Mouse (Mus musculus) myocyte (in vitro differentiated cells): ENCODE measurements around the gene AC129217.1. TPM values are rescaled to one million over a fixed set of nuclear protein-coding genes. Genes with fewer than 3 reads are reported as not detected.

Experiments used
- H3K27me3 ChIP-seq: one replicate; pipeline ENCODE4 v1.6.1; 2011; ENCODE audit not compliant: control insufficient read depth, insufficient read depth, insufficient read length
- H3K36me3 ChIP-seq: one replicate; pipeline ENCODE4 v1.6.1; 2011; ENCODE audit not compliant: control insufficient read depth, insufficient read depth
- H3K4me2 ChIP-seq: one replicate; pipeline ENCODE4 v1.6.1; 2011; ENCODE audit warnings: low read depth, control low read depth
- H3K4me3 ChIP-seq: one replicate; pipeline ENCODE4 v1.5.1; 2011; ENCODE audit warnings: mild to moderate bottlenecking, control low read depth, moderate library complexity
- H3K79me2 ChIP-seq: one replicate; pipeline ENCODE4 v1.6.1; 2011; ENCODE audit not compliant: control insufficient read depth, insufficient read depth
- H3ac ChIP-seq: one replicate; pipeline ENCODE4 v1.6.1; 2011; ENCODE audit not compliant: control insufficient read depth, insufficient read length
- CEBPB ChIP-seq: IDR thresholded peaks from 2 replicates; pipeline ENCODE4 v1.6.1; 2011; ENCODE audit warnings: mild to moderate bottlenecking, moderate library complexity; ENCODE audit not compliant: poor library complexity, insufficient read depth, severe bottlenecking
- E2F4 ChIP-seq: IDR thresholded peaks from one replicate; pipeline ENCODE4 v1.6.1; 2011; ENCODE audit warnings: mild to moderate bottlenecking, control low read depth, moderate library complexity; ENCODE audit not compliant: insufficient read depth
- MAX ChIP-seq: IDR thresholded peaks from one replicate; pipeline ENCODE4 v1.6.1; 2011; ENCODE audit warnings: low read depth, mild to moderate bottlenecking, control low read depth
- MYOD1 ChIP-seq, 3 experiments: IDR thresholded peaks; one replicate each; pipeline ENCODE4 v1.6.1; 2011; ENCODE audit warnings: control low read depth in 2 of 3, low read depth in 2 of 3, mild to moderate bottlenecking in 2 of 3, moderate library complexity in 1 of 3; ENCODE audit not compliant: insufficient read length in 2 of 3, control insufficient read depth in 1 of 3
- MYOG ChIP-seq, 3 experiments: IDR thresholded peaks; one replicate each; pipeline ENCODE4 v1.6.1; 2011; ENCODE audit warnings: control low read depth in 2 of 3, low read depth in 2 of 3, mild to moderate bottlenecking in 2 of 3; ENCODE audit not compliant: insufficient read length in 2 of 3, control insufficient read depth in 1 of 3, insufficient read depth in 1 of 3
- POLR2A ChIP-seq: IDR thresholded peaks from one replicate; pipeline ENCODE4 v1.6.1; 2011; ENCODE audit warnings: low read depth, mild to moderate bottlenecking, control low read depth, moderate library complexity; ENCODE audit not compliant: insufficient read length
- POLR2AphosphoS2 ChIP-seq: IDR thresholded peaks from one replicate; pipeline ENCODE4 v1.6.1; 2011; ENCODE audit warnings: low read depth, control low read depth; ENCODE audit not compliant: insufficient read length
- REST ChIP-seq: IDR thresholded peaks from one replicate; pipeline ENCODE4 v1.6.1; 2011; ENCODE audit warnings: mild to moderate bottlenecking, control low read depth, moderate library complexity; ENCODE audit not compliant: insufficient read depth, insufficient read length
- SRF ChIP-seq: IDR thresholded peaks from one replicate; pipeline ENCODE4 v1.6.1; 2011; ENCODE audit warnings: low read depth; ENCODE audit not compliant: control insufficient read depth, insufficient read length
- TCF12 ChIP-seq: IDR thresholded peaks from one replicate; pipeline ENCODE4 v1.6.1; 2011; ENCODE audit warnings: mild to moderate bottlenecking, control low read depth; ENCODE audit not compliant: poor library complexity, insufficient read depth, severe bottlenecking
- TCF3 ChIP-seq: IDR thresholded peaks from one replicate; pipeline ENCODE4 v1.6.1; 2011; ENCODE audit warnings: low read depth, control low read depth; ENCODE audit not compliant: insufficient read length
- USF1 ChIP-seq: IDR thresholded peaks from one replicate; pipeline ENCODE4 v1.6.1; 2011; ENCODE audit warnings: low read depth, mild to moderate bottlenecking, control low read depth, moderate library complexity
- polyA plus RNA-seq: library from polyadenylated mRNA; unstranded; fragments of >200 nt; fragmentation: generic; extraction: Trizol; gene quantifications from one replicate; pipeline ENCODE4 v1.2.1, GENCODE M21; 2012; ENCODE audit warnings: missing spikeins

AC129217.1 gene
- polyA plus RNA-seq, 1 experiment = 1.00 TPM

DNA sequence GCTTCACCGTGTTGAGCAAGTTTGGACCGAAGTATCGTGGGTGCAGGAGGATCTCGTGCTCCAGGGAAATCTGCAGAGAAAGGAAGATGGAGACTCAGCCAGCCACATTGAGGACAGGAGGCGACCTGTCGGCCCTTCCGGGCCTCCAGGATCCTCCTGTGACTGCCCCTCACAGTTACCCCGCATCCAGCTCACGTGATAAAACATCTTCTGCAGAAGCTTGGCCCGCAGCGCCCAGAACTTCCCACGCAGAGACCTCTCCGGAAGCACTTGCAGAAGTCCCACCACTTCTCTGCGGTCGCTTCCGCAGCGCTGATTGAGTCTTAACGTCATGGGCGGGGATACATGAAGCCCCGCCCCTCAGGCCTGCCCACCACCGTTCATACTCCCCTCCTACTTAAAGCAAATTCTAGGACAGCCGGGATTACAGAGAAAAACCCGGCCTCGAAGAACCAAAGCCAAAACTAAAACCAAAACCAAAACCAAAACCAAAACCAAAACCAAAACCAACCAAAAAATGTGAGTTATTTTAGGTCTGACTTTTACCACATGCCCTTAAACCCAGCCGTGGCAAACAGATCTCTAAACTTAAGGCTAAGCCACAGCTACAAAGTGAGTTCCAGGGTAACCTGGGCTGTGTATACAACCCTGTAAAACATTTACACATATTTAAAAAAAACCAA is 31.2 kb upstream of the AC129217.1 start, which contains the start of gene Polr2g:
Polr2g (minus strand) TSS at position 314 of the 683 bp plus-strand sequence.
- H3K27me3 ChIP-seq = no peaks in the 10 kb centered on the region
- TF ChIP-seq USF1 (peak; percentile 7), CEBPB (no peak), POLR2AphosphoS2 (peak; percentile 63), MYOG (IDR thresholded peaks at IDR 0.05; ENCODE audit: control insufficient read depth in 1 of 3, insufficient read depth in 1 of 3, insufficient read length in 2 of 3, low read depth in 2 of 3) (no peak), POLR2A (peak; percentile 74), MAX (no peak)
- peaks cover 16% of the 10 kb centered on the region for H3K36me3 ChIP-seq
- H3K4me2 ChIP-seq = peak within 1 kb of the TSS; percentile 80
- H3K79me2 ChIP-seq = peaks cover 23% of the 10 kb centered on the region
- peak within 1 kb of the TSS; percentile 75 for H3K4me3 ChIP-seq
- H3ac ChIP-seq = peak within 1 kb of the TSS; percentile 23

- H3ac ChIP-seq = no peak overlapping the region
- peak overlapping the region; percentile 75 for H3K4me3 ChIP-seq
- H3K79me2 ChIP-seq = peaks cover 23% of the 10 kb centered on the region
- peak overlapping the region; percentile 80 for H3K4me2 ChIP-seq
- no peaks in the 10 kb centered on the region for H3K27me3 ChIP-seq
- H3K36me3 ChIP-seq = peaks cover 11% of the 10 kb centered on the region
- no peak for TF ChIP-seq REST
- no peak for TF ChIP-seq MYOD1 (IDR thresholded peaks at IDR 0.05; ENCODE audit: control insufficient read depth in 1 of 3, insufficient read length in 2 of 3, low read depth in 2 of 3)
- TF ChIP-seq MAX = no peak
- no peak for TF ChIP-seq CEBPB
- TF ChIP-seq TCF3 = no peak
- no peak for TF ChIP-seq MYOG (IDR thresholded peaks at IDR 0.05; ENCODE audit: control insufficient read depth in 1 of 3, insufficient read depth in 1 of 3, insufficient read length in 2 of 3, low read depth in 2 of 3)
- no peak for TF ChIP-seq USF1
- no peak for TF ChIP-seq POLR2A
- TF ChIP-seq TCF12 = no peak
- TF ChIP-seq E2F4 = no peak
- no peak for TF ChIP-seq POLR2AphosphoS2
- TF ChIP-seq SRF = no peak
These were observed 30.6 kb upstream of the AC129217.1 start for GRCm38 (mm10) chr19:8798947-8799315.

- peak within 1 kb of the TSS; percentile 90 for H3K4me2 ChIP-seq
- peaks cover 9% of the 10 kb centered on the region for H3K36me3 ChIP-seq
- H3K79me2 ChIP-seq = peaks cover 11% of the 10 kb centered on the region
- H3K4me3 ChIP-seq = peak within 1 kb of the TSS; percentile 50
- TF ChIP-seq TCF3 = no peak
- TF ChIP-seq MYOG (IDR thresholded peaks at IDR 0.05; ENCODE audit: control insufficient read depth in 1 of 3, insufficient read depth in 1 of 3, insufficient read length in 2 of 3, low read depth in 2 of 3) = no peak
- peak; percentile 54 for TF ChIP-seq POLR2A
- no peak for TF ChIP-seq USF1
- no peak for TF ChIP-seq MAX
- TF ChIP-seq MYOD1 (IDR thresholded peaks at IDR 0.05; ENCODE audit: control insufficient read depth in 1 of 3, insufficient read length in 2 of 3, low read depth in 2 of 3) = no peak
- no peak for TF ChIP-seq CEBPB
- TF ChIP-seq REST = no peak
- TF ChIP-seq SRF = peak; percentile 72
- TF ChIP-seq TCF12 = no peak
- TF ChIP-seq E2F4 = peak; percentile 46
- peak; percentile 37 for TF ChIP-seq POLR2AphosphoS2
- no peak within 1 kb of the TSS for H3ac ChIP-seq
- H3K27me3 ChIP-seq = no peaks in the 10 kb centered on the region
These were observed 27.3 kb upstream of the AC129217.1 start, which contains the start of gene Zbtb3 for GRCm38 (mm10) chr19:8802130-8802821. Zbtb3 (plus strand) TSS chr19:8802555.

- Histone ChIP-seq H3ac (no peak overlapping the region), H3K36me3 (peaks cover 19% of the 10 kb centered on the region), H3K79me2 (peaks cover under 1% of the 10 kb centered on the region), H3K4me2 (peak overlapping the region; percentile 84), H3K27me3 (no peaks in the 10 kb centered on the region), H3K4me3 (peak overlapping the region; percentile 50)
- TF ChIP-seq SRF (no peak), MAX (no peak), REST (no peak), CEBPB (no peak), USF1 (no peak), MYOD1 (IDR thresholded peaks at IDR 0.05; ENCODE audit: control insufficient read depth in 1 of 3, insufficient read length in 2 of 3, low read depth in 2 of 3) (no peak), MYOG (IDR thresholded peaks at IDR 0.05; ENCODE audit: control insufficient read depth in 1 of 3, insufficient read depth in 1 of 3, insufficient read length in 2 of 3, low read depth in 2 of 3) (no peak), E2F4 (no peak), TCF12 (no peak), POLR2AphosphoS2 (peak; percentile 67), POLR2A (peak; percentile 48), TCF3 (no peak)
These were observed 26.3 kb upstream of the AC129217.1 start for GRCm38 (mm10) chr19:8803204-8803780.
